Mouse (Mus musculus) olfactory bulb, adult 2 months (tissue): ENCODE results near the gene Slc6a11.

ENCODE experiments used
- CTCF ChIP-seq: fragments of 200-500 bp; IDR thresholded peaks from 2 replicates; pipeline ENCODE4 v1.5.1; 2012; ENCODE audit warnings: low read depth, mild to moderate bottlenecking, low read length, moderate library complexity; ENCODE audit not compliant: insufficient read depth
- POLR2A ChIP-seq: fragments of 200-500 bp; IDR thresholded peaks from 2 replicates; pipeline ENCODE4 v1.6.1; 2012; ENCODE audit warnings: mild to moderate bottlenecking, low read depth, low read length, moderate library complexity; ENCODE audit not compliant: insufficient read depth

DNA sequence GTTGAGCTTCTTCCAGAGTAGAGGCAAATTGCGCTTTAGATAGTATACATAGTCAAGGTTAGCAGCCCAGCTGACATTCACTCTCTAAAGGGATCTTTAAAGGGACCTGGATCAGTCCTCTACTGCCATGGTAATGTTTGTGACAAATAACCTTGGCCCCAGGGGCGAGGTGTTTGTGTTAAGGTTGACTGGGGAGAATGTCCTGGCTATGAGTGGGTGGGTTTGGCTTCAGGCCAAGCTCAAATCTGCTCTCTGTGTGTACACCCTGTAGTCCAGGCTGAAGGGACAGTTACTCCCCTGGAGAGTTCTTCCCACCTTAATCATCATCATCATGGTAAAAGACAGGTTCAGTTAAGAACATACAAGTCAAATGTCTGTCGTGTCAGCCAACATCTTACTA lies 97.2 kb downstream of the Slc6a11 start:
- TF ChIP-seq CTCF (no peak), POLR2A (no peak)
